Mouse (Mus musculus) B cell, adult (primary cell): Measurements from ENCODE around the gene Kdm1a. TPM values are rescaled to one million over a fixed set of nuclear protein-coding genes. Genes with fewer than 3 reads are reported as not detected.

Source experiments
- total RNA-seq: library from RNA; stranded (reverse); gene quantifications from 4 replicates; pipeline ENCODE4 v1.2.4, GENCODE M21; 2023; ENCODE audit not compliant: inconsistent age

Gene Kdm1a
- 54.0 to 63.3 TPM (median 60.4 TPM) in 4 replicates for total RNA-seq

GRCm38 (mm10) chr4:136602568-136602967, at the start of gene Kdm1a:
Kdm1a (minus strand) TSS chr4:136602723.

GRCm38 (mm10) chr4:136622388-136622787, 19.9 kb upstream of the Kdm1a start, which contains the start of gene Lactbl1:
Lactbl1 (plus strand) TSS chr4:136622621.

GRCm38 (mm10) chr4:136610387-136610856, 7.9 kb upstream of the Kdm1a start, which contains the start of gene Tex46:
Tex46 (plus strand) TSS chr4:136610437.

Other genes with a start within 250 kb of the Kdm1a start
- gene Htr1d, start 179.2 kb downstream of the Kdm1a start, total RNA-seq: not detected in 4 replicates
- gene 6030445D17Rik, start 140.5 kb downstream of the Kdm1a start, total RNA-seq: not detected in 4 replicates
- gene Luzp1, start 133.0 kb downstream of the Kdm1a start, total RNA-seq: 0.90 to 3.4 TPM (median 1.6 TPM) in 4 replicates
- gene Tex46, start 7.7 kb upstream of the Kdm1a start, total RNA-seq: not detected in 4 replicates
- 0.22 TPM in 1 of 4 replicates, not detected in the others for gene Lactbl1, start 19.9 kb upstream of the Kdm1a start, total RNA-seq
- not detected in 4 replicates for gene Ephb2, start 233.3 kb upstream of the Kdm1a start, total RNA-seq